Mouse (Mus musculus) yolk sac, embryonic 10.5 days (tissue): ENCODE measurements at regions not wholly inside any gene's neighbourhood (a gene's known extent, or its start where the extent isn't known, plus 50 kb on each side); places are given as distances from the start of the nearest gene placed in this dataset.
"Not testable (repeated sequence)": the region's sequence is repeated elsewhere in the genome, so short reads cannot be mapped to it uniquely, and the experiment has no call there.

Experiments used
- DNase-seq: peaks from one replicate; pipeline ENCODE4 v3.0.0-alpha.2; 2017; ENCODE audit warnings: low spot score

DNA sequence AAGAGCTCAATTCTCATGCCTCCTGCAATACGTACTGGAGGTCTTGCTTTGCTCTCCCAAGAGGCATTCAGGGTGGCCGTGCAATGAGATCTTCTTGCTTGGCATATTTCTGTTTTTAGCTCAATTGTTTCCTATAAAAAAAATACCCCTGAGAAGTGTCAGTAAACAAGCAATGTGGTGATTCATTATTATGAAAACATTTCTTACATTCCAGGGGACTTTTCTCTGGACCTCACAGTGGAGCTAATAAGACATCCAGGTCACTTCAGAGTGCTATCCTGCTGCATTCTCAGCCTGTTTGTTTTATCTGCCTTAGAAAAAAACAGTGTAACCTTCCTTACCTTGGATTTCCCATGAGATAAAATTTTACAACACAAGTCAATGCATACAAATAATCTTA is 532.0 kb downstream of the Dad1 start:
- not testable (repeated sequence) for DNase-seq

DNA sequence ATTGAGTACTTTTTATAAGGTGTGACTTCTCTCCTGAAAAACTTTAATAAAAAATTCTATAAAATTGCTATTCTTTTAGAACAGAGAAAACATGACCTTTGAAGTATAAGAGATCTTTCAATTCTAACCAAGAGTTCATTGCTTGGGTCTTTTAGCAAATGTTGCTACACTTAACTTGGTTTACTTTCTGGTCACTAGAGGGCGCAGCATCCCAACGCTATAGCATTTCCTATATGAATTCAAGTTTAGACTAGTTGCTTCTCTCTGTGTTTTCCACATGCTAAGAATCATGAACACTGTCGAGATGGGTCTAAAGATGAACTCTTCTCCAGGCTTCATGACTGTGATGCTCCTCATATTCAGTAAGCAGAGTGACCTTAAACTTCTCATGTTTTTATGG is 544.3 kb downstream of the Dad1 start:
- not testable (repeated sequence) for DNase-seq

DNA sequence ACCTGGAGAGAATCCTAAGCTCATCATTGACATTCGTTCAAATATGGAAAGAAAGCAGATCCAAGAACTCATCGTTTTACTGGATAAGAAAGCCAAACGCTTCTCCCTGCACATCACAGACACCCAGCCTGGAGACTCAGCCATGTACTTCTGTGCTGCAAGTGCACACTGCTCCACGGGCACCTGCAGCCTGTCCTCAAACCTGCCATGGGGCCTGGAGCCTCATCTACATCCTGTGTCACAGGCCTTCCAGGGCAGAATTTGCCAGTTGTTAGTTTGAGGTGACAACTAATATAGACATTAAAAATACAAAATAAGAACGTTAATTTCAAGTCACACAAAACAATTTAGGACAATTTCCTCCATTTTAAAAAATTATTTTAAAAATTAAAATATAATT is 549.6 kb downstream of the Dad1 start:
- not testable (repeated sequence) for DNase-seq

DNA sequence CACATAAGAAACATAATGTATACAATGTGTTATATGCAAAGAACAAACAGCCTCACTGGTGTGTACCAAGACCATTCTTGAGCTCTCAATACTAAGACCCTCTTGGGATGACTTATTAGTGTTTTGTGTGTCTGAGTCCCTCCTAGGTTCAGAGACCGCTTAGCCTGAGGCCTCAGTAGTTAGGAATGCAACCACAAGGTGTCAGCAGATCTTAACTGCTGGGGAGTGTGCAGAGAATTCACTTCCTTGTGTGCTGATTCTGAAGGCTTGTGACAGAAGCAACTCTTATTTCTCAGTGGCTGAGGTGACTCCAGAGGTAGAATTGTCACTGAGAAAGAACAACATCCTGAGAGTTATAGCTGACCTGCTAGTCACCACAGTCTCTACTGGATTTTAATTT is 550.3 kb downstream of the Dad1 start:
- not testable (repeated sequence) for DNase-seq

DNA sequence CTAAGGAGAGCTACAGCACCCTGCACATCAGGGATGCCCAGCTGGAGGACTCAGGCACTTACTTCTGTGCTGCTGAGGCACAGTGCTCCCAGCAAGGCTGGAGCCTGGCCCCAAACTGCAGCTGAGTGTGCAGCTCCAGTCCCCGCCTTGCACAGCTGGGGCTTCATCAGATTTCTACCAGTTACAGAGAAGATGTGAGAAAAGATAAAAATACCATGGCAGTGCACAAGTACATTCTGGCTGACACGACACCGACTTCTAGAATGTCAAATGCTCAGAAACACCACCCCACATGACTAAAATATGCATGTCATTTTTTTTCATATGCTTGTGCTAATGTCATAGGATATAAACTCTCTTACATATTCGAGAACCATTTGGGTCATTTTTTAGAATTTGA is 569.8 kb downstream of the Dad1 start:
- not testable (repeated sequence) for DNase-seq

DNA sequence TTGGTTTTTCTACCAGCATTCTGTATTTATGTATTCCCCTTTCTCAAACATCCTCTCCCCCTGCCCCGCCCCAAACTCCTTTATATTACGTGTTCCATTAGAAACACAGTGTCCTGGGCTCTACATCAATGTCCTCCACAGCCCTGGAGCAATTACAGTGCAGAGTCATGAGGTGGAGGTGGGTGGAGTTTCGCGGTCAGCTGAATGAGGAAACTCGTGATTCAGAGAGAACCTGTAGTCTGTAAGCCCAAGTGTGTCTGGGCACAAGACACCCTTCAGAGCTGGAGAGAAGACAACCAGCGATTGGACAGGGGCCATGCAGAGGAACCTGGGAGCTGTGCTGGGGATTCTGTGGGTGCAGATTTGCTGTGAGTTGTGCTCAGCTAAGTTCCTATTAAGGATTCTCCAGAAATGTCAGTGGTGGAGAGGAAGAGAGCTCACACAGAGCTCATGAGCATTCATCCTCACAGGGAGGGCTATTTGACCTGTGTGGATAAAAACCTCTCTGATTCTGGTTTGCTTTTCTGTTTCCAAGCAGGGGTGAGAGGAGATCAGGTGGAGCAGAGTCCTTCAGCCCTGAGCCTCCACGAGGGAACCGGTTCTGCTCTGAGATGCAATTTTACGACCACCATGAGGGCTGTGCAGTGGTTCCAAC is 570.4 kb downstream of the Dad1 start:
- not testable (repeated sequence) for DNase-seq

DNA sequence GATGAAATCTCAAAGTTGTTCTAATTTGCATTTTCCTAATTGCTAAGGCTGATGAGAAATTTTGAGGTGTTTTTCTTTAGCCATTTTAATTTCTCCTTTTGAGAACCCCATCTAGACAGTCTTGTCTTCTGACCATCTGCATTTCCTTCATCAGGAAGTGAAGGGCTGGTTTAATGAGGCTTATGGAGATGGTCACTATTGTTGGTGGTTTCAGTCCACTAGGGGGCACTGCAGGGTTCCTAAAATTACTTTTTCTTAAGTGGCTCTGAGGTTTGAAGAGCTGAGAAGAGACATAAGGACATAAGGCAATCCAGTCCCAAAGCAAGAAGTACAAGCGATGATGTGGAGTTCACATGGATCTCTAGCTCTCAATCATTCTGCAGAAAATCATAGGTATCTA is 571.2 kb downstream of the Dad1 start:
- not testable (repeated sequence) for DNase-seq

DNA sequence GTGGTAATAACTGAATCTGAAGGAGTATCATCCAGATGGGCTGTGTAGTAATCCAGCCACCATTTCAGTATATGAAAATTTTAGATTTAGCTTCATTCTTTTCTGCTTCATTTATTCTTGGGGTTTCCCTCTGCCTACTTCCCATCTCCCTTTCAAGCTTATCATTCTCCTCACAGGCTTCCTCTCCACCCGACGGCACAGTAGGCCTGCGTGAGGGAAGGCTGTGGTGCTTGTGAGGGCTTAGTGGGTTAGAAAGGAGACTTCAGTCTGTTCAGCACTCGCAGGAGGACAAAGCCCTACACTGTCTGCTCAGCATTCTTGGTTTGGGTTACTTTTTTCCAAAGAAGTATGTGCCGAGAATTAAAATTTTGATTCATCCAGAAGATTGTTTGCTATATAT is 572.6 kb downstream of the Dad1 start:
- DNase-seq: not testable (repeated sequence)

DNA sequence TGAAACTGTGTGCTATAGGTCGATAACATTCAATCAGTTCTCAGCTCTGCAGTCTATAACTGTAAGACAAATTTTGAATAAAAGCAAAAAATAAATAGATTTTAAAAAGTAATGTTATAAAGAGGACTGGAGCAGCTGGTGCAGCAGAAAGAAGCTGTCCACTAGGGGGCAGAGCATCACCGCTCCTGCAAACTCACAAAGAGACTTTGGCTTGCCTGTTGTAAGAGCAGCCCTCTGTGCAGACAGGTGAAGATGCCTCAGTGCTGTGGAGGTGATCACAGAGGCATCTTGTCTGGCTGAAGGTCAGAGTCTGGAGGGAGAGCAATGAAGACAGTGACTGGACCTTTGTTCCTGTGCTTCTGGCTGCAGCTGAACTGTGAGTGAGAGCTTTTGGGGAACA is 588.2 kb downstream of the Dad1 start:
- DNase-seq: not testable (repeated sequence)

DNA sequence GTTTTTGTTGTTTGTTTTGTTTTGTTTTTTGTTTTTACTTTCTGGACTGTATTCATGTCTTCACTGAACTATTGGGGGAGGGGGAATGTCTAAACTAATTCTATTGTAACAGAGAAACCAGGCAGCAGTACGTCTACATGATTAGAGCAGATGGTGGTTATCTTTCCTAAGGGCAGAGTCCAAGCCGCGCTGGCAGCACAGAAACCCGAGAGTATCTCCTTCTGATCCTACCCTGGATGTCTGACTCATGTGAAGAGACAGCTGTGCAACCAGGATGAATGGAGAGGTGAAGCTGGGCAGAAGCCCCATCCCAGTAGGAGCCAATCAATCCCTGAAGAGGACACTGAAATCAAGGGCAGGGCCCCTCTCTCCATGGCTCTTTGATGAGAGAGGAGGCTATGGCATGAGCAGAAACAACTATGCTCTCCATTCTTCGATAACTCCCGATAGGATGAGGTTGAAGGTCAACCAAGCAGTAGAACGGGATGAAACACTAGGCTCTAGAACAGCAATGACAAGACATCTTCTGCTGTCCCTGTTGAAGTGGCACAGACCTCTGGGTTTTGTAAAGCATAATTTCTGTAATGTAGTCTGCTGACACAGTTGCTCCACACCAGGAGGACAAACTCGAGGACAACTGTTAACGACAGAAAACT is 591.1 kb downstream of the Dad1 start:
- peak; percentile 3 for DNase-seq

DNA sequence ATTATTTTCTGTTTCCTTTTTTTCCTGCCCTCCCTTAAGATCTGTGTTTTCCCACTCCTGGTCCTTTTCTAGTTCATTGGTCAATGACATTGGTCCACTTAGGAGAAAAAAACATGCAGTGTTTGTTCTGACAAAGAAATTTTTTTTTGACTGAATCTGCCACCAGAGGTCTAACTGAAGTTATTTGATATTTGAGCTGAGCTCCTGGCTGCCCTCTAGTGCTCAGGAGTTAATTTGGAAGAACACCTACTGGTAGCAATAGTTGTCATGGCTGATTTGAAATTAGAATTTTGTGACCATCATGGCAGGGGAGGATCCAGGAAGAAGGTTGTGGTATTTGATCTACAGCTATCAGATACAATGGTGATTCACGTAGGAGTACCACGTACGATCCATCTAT is 599.2 kb downstream of the Dad1 start:
- not testable (repeated sequence) for DNase-seq

DNA sequence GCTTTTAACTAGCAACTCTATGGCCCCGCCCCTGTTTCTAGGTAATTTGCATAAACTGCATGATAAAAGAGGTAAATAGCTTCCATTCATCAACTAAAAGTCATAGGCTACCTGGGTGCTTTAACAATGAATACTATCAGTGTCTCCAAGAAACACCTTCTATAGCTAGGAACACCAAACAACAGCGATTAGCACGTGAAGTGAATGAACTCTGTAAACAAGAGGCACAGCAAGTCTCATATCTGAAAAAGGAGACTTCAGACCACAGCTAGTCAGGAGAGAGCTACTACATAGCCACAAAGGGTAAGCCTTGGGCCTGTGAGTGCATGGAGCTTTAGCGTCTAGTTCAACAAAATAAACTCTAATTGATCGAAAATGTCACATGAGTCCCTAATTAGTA is 602.8 kb downstream of the Dad1 start:
- not testable (repeated sequence) for DNase-seq

DNA sequence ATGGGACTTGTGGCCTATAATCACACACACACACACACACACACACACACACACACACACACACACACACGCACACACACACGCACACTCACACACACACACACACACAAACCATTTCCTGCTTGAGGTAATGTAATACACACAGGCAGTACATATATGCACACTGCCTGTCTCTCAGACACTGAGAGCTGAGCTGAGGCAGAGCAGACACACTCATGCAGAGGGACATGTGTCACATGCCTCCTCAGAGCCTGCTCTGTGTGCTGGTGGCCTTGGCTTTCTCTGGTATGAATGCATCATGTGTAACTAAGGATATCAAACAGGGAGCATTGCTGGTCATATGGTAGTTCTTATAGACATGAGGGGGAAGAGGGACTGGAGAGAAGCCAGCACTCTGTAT is 604.7 kb downstream of the Dad1 start:
- not testable (repeated sequence) for DNase-seq

DNA sequence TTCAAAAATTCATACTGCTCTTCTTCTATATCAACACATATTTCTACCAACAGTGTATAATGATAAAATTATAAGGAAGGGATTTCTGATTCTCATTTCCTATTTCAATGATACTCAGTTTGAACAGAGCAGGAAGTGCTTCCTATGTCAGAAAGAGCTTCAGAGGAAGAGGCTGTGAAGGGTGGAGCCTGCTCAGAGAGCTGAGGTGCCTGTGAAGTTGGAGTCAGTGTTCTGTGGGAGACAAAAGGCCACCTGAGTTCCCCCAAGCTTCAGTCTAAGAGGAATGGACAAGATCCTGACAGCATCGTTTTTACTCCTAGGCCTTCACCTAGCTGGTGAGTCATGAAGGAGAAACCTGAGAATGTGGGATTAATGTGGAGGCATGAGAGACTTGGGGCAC is 613.5 kb downstream of the Dad1 start:
- not testable (repeated sequence) for DNase-seq

DNA sequence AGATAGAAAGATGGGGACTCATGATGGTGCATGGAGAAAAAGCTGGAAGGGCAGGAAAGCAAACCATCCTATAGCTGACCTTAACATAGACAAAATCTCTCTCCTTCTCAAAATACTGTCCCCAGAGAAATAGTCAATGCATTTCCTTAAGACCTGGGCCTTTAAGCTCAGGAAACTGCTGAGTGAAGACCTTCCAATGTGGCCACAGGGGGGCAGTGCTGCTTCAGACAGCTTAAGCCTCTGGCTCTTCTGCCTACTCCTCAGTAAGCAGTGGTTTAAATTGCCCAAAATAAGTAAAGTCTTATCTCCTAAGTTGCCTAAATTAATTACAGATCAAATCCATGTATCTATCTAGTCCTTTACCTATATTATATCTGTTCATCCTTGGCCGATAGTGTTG is 616.2 kb downstream of the Dad1 start:
- DNase-seq: not testable (repeated sequence)

DNA sequence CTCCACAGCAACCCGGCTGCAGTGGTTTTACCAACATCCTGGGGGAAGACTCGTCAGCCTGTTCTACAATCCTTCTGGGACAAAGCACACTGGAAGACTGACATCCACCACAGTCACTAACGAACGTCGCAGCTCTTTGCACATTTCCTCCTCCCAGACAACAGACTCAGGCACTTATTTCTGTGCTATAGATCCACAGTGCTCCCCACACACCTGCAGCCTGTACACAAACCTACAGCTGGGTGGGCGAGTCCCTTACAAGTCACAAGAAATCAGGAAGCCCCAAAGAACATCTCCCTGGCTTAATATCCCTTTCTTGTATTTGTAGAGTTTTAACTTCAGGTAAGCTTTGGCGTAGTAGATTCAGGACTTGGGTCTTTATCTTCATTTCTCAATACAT is 618.7 kb downstream of the Dad1 start:
- DNase-seq: not testable (repeated sequence)

DNA sequence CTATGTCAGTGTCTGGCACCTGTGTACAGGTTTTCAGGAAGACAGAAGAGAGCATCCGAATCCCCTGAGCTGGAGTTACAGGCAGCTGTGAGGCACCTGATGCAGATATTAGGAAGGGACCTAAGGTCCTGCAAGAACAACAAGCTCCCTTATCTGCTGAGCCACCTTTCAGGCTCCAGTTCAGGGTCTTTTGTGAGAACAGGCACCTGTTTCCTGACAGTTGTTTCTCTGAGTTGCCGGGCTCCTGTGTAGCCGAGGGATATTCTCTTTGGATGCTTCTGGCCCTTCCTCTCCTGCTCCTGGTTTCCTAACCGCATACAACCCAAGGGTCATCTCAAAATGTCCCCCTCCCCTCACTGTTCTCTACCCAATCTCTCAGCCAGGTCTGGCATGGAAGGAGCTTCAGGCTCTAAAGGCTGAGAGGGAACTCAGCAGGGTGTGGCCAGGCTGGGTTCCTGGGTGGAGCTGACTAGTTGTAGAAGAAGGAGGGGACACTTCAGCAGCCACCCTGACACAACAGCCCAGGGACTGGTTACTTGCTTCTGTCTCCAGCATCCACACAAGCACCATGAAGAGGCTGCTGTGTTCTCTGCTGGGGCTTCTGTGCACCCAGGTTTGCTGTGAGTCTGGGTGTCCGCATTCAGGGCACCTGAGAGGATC is 619.5 kb downstream of the Dad1 start:
- not testable (repeated sequence) for DNase-seq

DNA sequence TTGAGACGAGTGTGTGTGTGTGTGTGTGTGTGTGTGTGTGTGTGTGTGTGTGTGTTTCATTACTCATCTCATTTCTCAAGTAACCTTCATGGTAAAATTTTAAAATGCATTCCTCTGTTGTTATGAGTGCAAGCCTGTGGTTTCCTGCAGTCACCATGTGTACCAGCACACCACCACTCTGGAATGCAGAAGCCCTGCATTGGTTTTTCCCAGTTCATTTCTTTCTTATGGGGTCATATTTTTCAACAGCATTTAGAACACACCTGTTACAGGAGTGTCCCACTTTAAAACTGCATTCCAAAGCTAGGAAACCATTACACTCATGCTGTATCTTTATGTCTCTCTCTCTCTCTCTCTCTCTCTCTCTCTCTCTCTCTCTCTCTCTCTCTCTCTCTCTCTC is 620.2 kb downstream of the Dad1 start:
- not testable (repeated sequence) for DNase-seq

DNA sequence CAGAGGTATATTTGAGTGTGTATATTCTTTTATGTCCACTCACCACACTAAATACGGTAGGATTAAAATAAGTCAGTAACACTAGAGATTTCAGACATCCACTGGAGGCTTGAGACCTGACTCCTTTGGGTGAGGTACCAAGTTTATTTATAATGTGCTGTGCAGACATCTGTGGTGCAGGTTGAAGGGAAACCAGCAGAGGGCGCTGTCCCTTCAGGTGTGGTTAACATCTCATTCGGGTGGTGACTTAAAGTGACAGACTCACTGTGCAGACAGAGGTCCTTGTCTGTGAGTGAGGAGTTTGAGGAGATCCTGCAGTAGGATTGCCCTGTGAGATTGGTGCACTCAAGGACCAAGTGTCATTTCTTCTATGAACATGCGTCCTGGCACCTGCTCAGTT is 632.5 kb downstream of the Dad1 start:
- not testable (repeated sequence) for DNase-seq

DNA sequence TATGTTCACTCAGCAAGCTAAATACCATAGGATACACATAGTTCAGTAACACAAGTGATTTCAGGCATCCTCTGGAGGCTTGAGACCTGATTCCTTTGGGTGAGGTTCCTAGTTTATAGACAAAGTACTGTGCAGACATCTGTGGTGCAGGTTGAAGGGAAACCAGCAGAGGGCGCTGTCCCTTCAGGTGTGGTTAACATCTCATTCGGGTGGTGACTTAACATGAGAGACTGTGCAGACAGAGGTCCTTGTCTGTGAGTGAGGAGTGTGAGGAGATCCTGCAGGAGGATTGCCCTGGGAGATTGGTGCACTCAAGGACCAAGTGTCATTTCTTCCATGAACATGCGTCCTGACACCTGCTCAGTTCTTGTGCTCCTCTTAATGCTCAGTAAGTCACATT is 637.8 kb downstream of the Dad1 start:
- not testable (repeated sequence) for DNase-seq

DNA sequence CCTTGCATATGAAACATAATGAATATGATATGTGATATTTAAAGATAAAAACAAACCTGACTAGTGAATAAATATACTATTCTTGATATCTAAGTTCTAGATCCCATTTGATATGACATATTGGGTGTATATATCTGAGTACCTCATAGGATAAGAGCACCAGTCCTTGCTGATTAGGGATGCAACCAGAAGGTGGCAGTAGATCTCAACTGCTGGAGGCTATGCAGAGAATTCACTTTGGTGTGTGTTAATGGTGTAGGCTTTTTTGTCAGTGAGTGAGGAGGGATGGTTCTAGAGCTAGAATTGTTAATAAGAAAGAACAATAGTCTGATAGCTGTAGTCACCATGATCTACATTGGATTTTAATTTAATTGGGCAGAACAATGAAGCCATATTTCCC is 639.6 kb downstream of the Dad1 start:
- no peak for DNase-seq

DNA sequence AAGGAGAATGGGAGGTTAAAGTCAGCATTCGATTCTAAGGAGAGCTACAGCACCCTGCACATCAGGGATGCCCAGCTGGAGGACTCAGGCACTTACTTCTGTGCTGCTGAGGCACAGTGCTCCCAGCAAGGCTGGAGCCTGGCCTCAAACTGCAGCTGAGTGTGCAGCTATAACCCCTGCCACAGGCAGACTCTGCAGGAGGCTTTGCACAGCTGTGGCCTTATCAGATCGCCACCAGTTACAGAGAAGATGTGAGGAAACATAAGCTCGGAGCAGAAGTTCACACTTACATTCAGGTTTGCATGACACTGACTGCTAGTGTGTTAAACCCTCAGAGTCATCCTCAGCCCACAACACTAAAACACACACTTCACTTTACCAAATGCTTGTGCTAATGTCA is 654.6 kb downstream of the Dad1 start:
- DNase-seq: not testable (repeated sequence)

DNA sequence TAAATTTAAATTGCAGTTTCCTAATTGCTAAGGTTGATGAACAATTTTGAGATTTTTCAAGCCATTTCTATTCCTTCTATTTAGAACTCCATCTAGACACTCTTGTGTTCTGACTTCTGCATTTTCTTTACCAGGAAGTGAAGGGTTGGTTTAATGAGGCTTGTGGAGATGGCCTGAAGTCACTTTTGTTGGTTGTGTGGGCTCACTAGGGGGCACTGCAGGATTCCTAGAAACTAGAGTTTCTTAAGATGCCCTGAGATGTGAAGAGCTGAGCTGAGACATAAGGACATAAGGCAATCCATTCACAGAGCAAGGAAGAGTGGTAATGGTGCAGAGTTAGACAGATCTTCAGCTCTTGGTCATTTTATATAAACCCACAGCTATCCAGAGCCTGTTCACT is 656.6 kb downstream of the Dad1 start:
- not testable (repeated sequence) for DNase-seq
